Mouse (Mus musculus): ENCODE results near the gene Mfap1a. TPM values are rescaled to one million over a fixed set of nuclear protein-coding genes. Genes with fewer than 3 reads are reported as not detected.
"Not testable (repeated sequence)": the region's sequence is repeated elsewhere in the genome, so short reads cannot be mapped to it uniquely, and the experiment has no call there.

Mfap1a gene
- 29.7 and 32.2 TPM in 2 replicates for polyA plus RNA-seq (2015; fragmentation: Nextera tagmentation; extraction: Ambion mirVana)

DNA sequence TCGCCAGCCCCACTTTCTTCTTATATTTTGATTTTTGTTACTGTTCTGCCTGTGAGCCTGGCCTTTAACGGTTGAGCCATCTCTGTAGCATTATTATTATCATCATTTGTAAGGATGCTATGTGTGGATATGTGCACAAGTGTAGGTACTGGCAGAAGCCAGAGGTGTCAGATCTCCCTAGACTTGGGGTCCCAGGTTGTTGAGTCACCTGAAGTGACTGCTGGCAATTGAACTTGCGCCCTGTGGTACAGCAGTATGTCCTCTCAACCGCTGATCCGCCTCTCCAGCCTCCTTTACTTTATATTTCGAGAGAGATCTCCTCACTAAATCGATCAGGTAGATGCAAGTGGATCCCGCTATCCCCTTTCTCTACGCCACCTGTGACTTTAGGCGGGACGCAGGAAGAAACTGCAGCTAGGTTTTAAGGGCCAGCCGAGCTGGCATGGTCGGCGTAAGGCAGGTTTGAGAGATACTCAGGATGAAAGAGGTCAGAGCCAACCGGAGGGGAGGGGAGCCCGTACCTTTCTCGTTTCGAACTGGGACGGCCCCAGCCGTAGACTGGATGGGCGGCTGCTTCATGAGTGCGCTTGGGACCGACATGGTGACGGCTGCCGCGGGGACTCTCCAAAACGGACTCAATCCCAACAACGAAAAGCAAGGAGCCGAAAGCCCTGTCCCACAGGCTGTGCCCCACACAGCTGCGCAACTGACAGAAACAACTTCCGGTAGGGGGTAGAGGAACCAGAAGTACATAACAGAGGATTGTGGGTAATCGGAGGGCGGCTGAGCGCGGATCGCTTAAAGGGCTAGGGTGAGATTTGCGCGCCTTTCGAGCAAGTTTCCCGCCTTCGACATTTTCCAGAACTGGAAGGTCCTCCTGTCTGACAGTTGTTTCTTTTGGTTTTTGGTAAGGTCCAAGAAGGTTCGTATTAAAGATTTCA, at the start of gene Mfap1a, which contains the start of gene Wdr76:
TSS of gene Mfap1a (minus strand) at position 724 of the 941 bp plus-strand sequence.
TSS of gene Wdr76 (plus strand) at position 782 of the 941 bp plus-strand sequence.
- not testable (repeated sequence) for H3K4me1 ChIP-seq (ENCODE audit: control insufficient read depth, insufficient read depth, low read length); H3K36me3 ChIP-seq (ENCODE audit: control insufficient read depth, insufficient read depth, low read length); H3K9me3 ChIP-seq (replicated peaks; ENCODE audit: control insufficient read depth, low read length, poor library complexity, severe bottlenecking); H3K27me3 ChIP-seq (ENCODE audit: control insufficient read depth, insufficient read depth, low read depth, low read length)
- WGBS: 5% methylated on average over 37 of the region's 42 CpGs
- ATAC-seq: peak; percentile 96
- peak within 1 kb of the TSS; percentile 72 for H3K4me2 ChIP-seq (ENCODE audit: low read length)
- H3K27ac ChIP-seq (ENCODE audit: low read length): peak within 1 kb of the TSS; percentile 38; the same call in 1 of the 2 replicates
- peak within 1 kb of the TSS; percentile 60 for H3K4me3 ChIP-seq (ENCODE audit: low read depth, low read length)
- peak within 1 kb of the TSS; percentile 69 for H3K9ac ChIP-seq (ENCODE audit: low read depth, low read length)

- no peak overlapping the region for H3K9ac ChIP-seq (ENCODE audit: low read depth, low read length)
- ATAC-seq: no peak
- H3K4me2 ChIP-seq (ENCODE audit: low read length): no peak overlapping the region
- no peaks in the 10 kb centered on the region for H3K27me3 ChIP-seq (ENCODE audit: control insufficient read depth, insufficient read depth, low read depth, low read length)
- peaks cover 17% of the 10 kb centered on the region for H3K36me3 ChIP-seq (ENCODE audit: control insufficient read depth, insufficient read depth, low read length)
- WGBS: 91% methylated on average over 8 of the region's 8 CpGs
- H3K9me3 ChIP-seq (replicated peaks; ENCODE audit: control insufficient read depth, low read length, poor library complexity, severe bottlenecking): no peaks in the 10 kb centered on the region
- H3K4me3 ChIP-seq (ENCODE audit: low read depth, low read length): no peak overlapping the region
- H3K4me1 ChIP-seq (ENCODE audit: control insufficient read depth, insufficient read depth, low read length): no peaks in the 10 kb centered on the region
- no peak overlapping the region for H3K27ac ChIP-seq (ENCODE audit: low read length)
Observed at GRCm38 (mm10) chr2:121551271-121551670, 44.8 kb upstream of the Mfap1a start.

DNA sequence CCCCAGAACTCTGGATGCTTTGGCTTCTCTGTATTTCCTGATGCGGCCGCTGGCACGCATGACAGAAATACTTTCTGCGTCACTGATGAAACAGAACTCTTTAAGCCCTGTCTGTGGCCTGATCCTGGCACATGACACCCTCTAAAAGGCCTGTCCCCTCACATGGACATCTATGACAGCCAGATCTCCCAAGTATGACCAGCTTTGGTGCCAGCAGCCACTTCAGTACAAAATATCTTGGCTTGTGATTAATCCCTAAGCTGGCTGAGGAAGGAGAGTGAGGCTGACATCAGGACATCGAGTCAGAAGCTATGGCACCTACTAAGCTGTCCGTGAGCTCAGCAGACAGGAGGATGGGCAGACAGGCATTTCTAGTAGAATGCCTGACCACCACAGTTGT, 43.2 kb upstream of the Mfap1a start:
- H3K4me2 ChIP-seq (ENCODE audit: low read length): no peak overlapping the region
- WGBS: 90% methylated on average over 6 of the region's 6 CpGs
- H3K27me3 ChIP-seq (ENCODE audit: control insufficient read depth, insufficient read depth, low read depth, low read length): no peaks in the 10 kb centered on the region
- no peak overlapping the region for H3K4me3 ChIP-seq (ENCODE audit: low read depth, low read length)
- ATAC-seq: no peak
- H3K9me3 ChIP-seq (replicated peaks; ENCODE audit: control insufficient read depth, low read length, poor library complexity, severe bottlenecking): no peaks in the 10 kb centered on the region
- no peak overlapping the region for H3K9ac ChIP-seq (ENCODE audit: low read depth, low read length)
- H3K4me1 ChIP-seq (ENCODE audit: control insufficient read depth, insufficient read depth, low read length): no peaks in the 10 kb centered on the region
- no peak overlapping the region for H3K27ac ChIP-seq (ENCODE audit: low read length)
- H3K36me3 ChIP-seq (ENCODE audit: control insufficient read depth, insufficient read depth, low read length): peaks cover 17% of the 10 kb centered on the region

- peaks cover 12% of the 10 kb centered on the region for H3K36me3 ChIP-seq (ENCODE audit: control insufficient read depth, insufficient read depth, low read length)
- no peak for ATAC-seq
Observed at GRCm38 (mm10) chr2:121544829-121545228, 38.4 kb upstream of the Mfap1a start.

DNA sequence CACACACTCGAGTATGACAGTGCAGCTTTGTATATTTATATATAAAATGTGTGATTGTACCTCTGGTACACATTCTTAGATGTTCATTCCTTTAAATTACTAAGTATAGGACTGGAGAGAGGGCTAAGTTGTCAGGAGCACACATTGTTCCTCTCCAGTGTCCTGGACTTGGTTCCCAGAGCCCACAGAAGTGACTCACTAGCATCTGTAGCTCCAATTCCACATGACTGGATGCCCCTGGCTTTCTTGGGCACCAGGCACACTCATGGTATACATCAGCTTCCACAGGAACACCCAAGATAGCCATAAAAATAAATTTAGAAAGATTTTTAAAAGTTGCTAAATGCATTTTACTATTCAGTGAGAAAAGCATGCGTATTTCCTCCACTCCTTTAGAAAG, 18.6 kb upstream of the Mfap1a start:
- no peaks in the 10 kb centered on the region for H3K9me3 ChIP-seq (replicated peaks; ENCODE audit: control insufficient read depth, low read length, poor library complexity, severe bottlenecking)
- H3K4me3 ChIP-seq (ENCODE audit: low read depth, low read length): no peak overlapping the region
- H3K36me3 ChIP-seq (ENCODE audit: control insufficient read depth, insufficient read depth, low read length): no peaks in the 10 kb centered on the region
- H3K27ac ChIP-seq (ENCODE audit: low read length): no peak overlapping the region
- H3K27me3 ChIP-seq (ENCODE audit: control insufficient read depth, insufficient read depth, low read depth, low read length): no peaks in the 10 kb centered on the region
- H3K4me1 ChIP-seq (ENCODE audit: control insufficient read depth, insufficient read depth, low read length): no peaks in the 10 kb centered on the region
- no peak overlapping the region for H3K4me2 ChIP-seq (ENCODE audit: low read length)
- no peak overlapping the region for H3K9ac ChIP-seq (ENCODE audit: low read depth, low read length)
- 94% methylated on average over 2 of the region's 2 CpGs for WGBS
- ATAC-seq: no peak

More at GRCm38 (mm10) chr2:121544829-121545228, 38.4 kb upstream of the Mfap1a start:
- Histone ChIP-seq H3K4me1 (ENCODE audit: control insufficient read depth, insufficient read depth, low read length) (no peaks in the 10 kb centered on the region), H3K27me3 (ENCODE audit: control insufficient read depth, insufficient read depth, low read depth, low read length) (no peaks in the 10 kb centered on the region), H3K4me2 (ENCODE audit: low read length) (no peak overlapping the region), H3K27ac (ENCODE audit: low read length) (no peak overlapping the region), H3K9me3 (replicated peaks; ENCODE audit: control insufficient read depth, low read length, poor library complexity, severe bottlenecking) (no peaks in the 10 kb centered on the region), H3K9ac (ENCODE audit: low read depth, low read length) (no peak overlapping the region), H3K4me3 (ENCODE audit: low read depth, low read length) (no peak overlapping the region)
- WGBS: 94% methylated on average over 3 of the region's 3 CpGs

GRCm38 (mm10) chr2:121522830-121523229, 16.4 kb upstream of the Mfap1a start:
- not testable (repeated sequence) for H3K9me3 ChIP-seq (replicated peaks; ENCODE audit: control insufficient read depth, low read length, poor library complexity, severe bottlenecking); H3K4me3 ChIP-seq (ENCODE audit: low read depth, low read length); H3K4me1 ChIP-seq (ENCODE audit: control insufficient read depth, insufficient read depth, low read length); H3K27me3 ChIP-seq (ENCODE audit: control insufficient read depth, insufficient read depth, low read depth, low read length); H3K9ac ChIP-seq (ENCODE audit: low read depth, low read length); H3K36me3 ChIP-seq (ENCODE audit: control insufficient read depth, insufficient read depth, low read length); H3K4me2 ChIP-seq (ENCODE audit: low read length); ATAC-seq; H3K27ac ChIP-seq (ENCODE audit: low read length)
- 97% methylated on average over 3 of the region's 3 CpGs for WGBS

- no peak overlapping the region for H3K27ac ChIP-seq (ENCODE audit: low read length)
- WGBS: 96% methylated on average over 2 of the region's 2 CpGs
- no peaks in the 10 kb centered on the region for H3K4me1 ChIP-seq (ENCODE audit: control insufficient read depth, insufficient read depth, low read length)
- ATAC-seq: no peak
- H3K9me3 ChIP-seq (replicated peaks; ENCODE audit: control insufficient read depth, low read length, poor library complexity, severe bottlenecking): no peaks in the 10 kb centered on the region
- no peak overlapping the region for H3K9ac ChIP-seq (ENCODE audit: low read depth, low read length)
- H3K4me2 ChIP-seq (ENCODE audit: low read length): no peak overlapping the region
- no peak overlapping the region for H3K4me3 ChIP-seq (ENCODE audit: low read depth, low read length)
- H3K27me3 ChIP-seq (ENCODE audit: control insufficient read depth, insufficient read depth, low read depth, low read length): no peaks in the 10 kb centered on the region
- H3K36me3 ChIP-seq (ENCODE audit: control insufficient read depth, insufficient read depth, low read length): no peaks in the 10 kb centered on the region
Observed at GRCm38 (mm10) chr2:121522006-121522405, 15.5 kb upstream of the Mfap1a start.

DNA sequence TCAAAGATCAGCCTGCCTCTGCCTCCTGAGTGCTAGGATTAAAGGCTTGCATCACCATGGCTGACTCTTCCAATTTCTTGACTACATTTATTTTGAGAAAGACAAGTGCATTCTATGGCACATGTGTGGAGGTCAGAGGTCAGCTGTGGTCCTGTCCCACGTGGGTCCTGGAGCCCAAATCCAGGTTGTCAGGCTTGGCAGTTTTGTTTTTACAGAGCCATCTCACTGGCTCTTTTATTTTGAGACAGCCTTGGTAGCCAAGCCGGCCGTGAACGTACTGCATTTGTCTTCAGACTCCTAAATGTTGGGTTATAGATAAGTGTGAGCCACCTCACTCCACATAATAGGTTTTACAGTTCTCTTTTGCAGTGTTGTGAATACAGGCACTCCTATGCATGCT, 12.2 kb upstream of the Mfap1a start:
- not testable (repeated sequence) for H3K4me2 ChIP-seq (ENCODE audit: low read length); H3K36me3 ChIP-seq (ENCODE audit: control insufficient read depth, insufficient read depth, low read length); H3K4me3 ChIP-seq (ENCODE audit: low read depth, low read length); H3K4me1 ChIP-seq (ENCODE audit: control insufficient read depth, insufficient read depth, low read length); H3K9me3 ChIP-seq (replicated peaks; ENCODE audit: control insufficient read depth, low read length, poor library complexity, severe bottlenecking); ATAC-seq; H3K27me3 ChIP-seq (ENCODE audit: control insufficient read depth, insufficient read depth, low read depth, low read length); H3K27ac ChIP-seq (ENCODE audit: low read length); H3K9ac ChIP-seq (ENCODE audit: low read depth, low read length)
- WGBS: 93% methylated on average over 4 of the region's 4 CpGs

DNA sequence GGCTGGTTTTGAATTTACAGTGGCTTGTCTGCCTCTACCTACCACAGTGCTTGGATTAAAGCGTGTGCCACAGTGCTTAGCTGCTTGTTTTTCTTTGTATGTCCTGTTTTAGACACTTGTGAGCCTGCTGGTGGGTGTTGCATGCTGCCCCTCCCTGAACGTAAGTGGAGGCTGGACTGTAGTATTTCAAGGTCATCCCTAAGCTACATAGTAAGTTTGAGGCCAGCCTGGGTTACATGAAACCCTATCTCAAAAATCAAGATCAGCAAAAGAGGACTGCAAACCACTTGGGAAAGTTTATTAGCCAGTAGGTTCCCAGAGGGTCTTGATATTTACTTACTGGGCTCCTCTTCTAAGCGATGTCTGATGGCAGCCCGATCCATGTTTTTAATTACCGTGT, 11.6 kb upstream of the Mfap1a start:
- no peak overlapping the region for H3K4me3 ChIP-seq (ENCODE audit: low read depth, low read length)
- no peaks in the 10 kb centered on the region for H3K27me3 ChIP-seq (ENCODE audit: control insufficient read depth, insufficient read depth, low read depth, low read length)
- H3K4me2 ChIP-seq (ENCODE audit: low read length): no peak overlapping the region
- 97% methylated on average over 5 of the region's 5 CpGs for WGBS
- no peaks in the 10 kb centered on the region for H3K36me3 ChIP-seq (ENCODE audit: control insufficient read depth, insufficient read depth, low read length)
- H3K9ac ChIP-seq (ENCODE audit: low read depth, low read length): no peak overlapping the region
- no peak overlapping the region for H3K27ac ChIP-seq (ENCODE audit: low read length)
- no peak for ATAC-seq
- H3K9me3 ChIP-seq (replicated peaks; ENCODE audit: control insufficient read depth, low read length, poor library complexity, severe bottlenecking): no peaks in the 10 kb centered on the region
- H3K4me1 ChIP-seq (ENCODE audit: control insufficient read depth, insufficient read depth, low read length): no peaks in the 10 kb centered on the region
